Mouse (Mus musculus) lung, adult 2 months (tissue): ENCODE data around the gene Gm21863. TPM values are rescaled to one million over a fixed set of nuclear protein-coding genes. Genes with fewer than 3 reads are reported as not detected.
"Not testable (repeated sequence)": the region's sequence is repeated elsewhere in the genome, so short reads cannot be mapped to it uniquely, and the experiment has no call there.

Experiments used
- DNase-seq: peaks from one replicate; pipeline ENCODE4 v3.0.0; 2022
- H3K4me1 ChIP-seq: fragments of 200-500 bp; 2 replicates; pipeline ENCODE4 v1.6.1; 2011; ENCODE audit warnings: low read length; ENCODE audit not compliant: control insufficient read depth, insufficient read depth
- H3K4me3 ChIP-seq: fragments of 200-500 bp; replicated peaks from 2 replicates; pipeline ENCODE3; 2011; ENCODE audit warnings: low read depth, mild to moderate bottlenecking, control low read depth, low read length; ENCODE audit errors: extremely low read depth
- WGBS: fragments of 180-500 bp; shearing (Covaris S2); methylation state at CpG from one replicate; pipeline ENCODE4 v1.1.7; 2018; 5-methylcytosine and 5-hydroxymethylcytosine counted together
- polyA plus RNA-seq: library from polyadenylated mRNA; depleted of rRNA; stranded (reverse); fragments of >200 nt; gene quantifications from 2 replicates; pipeline ENCODE4 v1.2.3, GENCODE M21; 2012; rRNA removed

Gm21863 gene
- not detected in 2 replicates for polyA plus RNA-seq

DNA sequence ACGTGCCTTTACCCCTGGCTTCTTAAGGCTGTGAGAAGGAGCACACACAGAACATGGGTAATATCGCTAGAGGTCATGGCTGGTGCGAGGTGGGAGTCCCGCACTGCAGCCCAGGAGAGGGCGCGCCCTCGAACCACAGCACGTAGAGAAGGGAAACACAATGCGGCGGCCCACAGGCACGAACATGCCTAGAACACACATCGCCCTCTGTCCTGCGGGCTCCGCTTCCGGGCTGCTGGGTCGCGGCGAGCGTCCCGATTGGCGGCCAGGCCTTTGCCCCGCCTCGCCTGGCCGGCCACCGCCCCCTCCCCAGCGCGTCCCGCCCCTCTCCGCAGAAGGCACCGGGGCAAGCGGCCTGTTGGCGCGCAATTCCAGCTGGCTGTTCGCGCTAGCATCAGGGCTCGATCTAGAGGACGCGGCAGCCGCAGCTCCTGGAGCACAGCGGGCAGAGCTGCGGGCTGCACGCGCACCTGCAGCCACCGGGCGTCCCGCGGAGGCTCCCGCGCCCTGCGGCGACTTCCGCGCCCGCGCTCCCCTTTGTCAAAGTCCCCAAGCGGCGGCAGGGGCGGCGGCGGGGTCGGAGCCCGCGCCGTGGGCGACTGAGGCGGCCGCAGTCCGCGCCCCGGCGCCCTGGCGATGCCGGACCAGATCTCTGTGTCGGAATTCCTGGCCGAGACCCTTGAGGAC lies at the start of gene Gm21863:
TSS of gene Gm21863 (plus strand) at position 637 of the 687 bp plus-strand sequence.
- WGBS = 20% methylated on average over 74 of the region's 75 CpGs
- not testable (repeated sequence) for DNase-seq, H3K4me1 ChIP-seq, H3K4me3 ChIP-seq

DNA sequence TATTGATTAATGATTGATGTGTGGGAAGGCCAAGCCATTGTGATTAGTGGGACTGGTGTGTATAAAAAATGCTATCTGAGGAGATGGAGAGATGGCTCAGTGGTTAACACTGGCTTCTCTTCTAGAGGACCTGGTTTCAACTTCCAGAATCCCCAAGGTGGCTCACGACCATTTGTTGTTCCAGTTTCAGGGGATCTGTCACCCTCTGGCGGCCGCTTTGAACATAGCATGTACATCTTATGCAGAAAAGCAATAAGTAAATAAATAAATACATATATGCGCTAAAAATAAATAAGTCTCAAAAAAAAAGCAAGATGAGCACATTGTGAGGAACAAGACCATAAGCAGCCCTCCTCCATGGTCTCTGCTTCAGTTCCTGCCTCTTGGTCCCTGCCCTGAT lies 26.3 kb upstream of the Gm21863 start:
- DNase-seq, H3K4me1 ChIP-seq, H3K4me3 ChIP-seq: not testable (repeated sequence)
- 31% methylated on average over 4 of the region's 4 CpGs for WGBS
